Mouse (Mus musculus) ES-E14 (cell line): ENCODE data around the gene Ism2.

Experiments
- CHD2 ChIP-seq: IDR thresholded peaks from 2 replicates; pipeline ENCODE4 v1.6.1; 2014; ENCODE audit warnings: mild to moderate bottlenecking, low read depth, low read length, inconsistent platforms
- MAFK ChIP-seq: IDR thresholded peaks from 2 replicates; pipeline ENCODE4 v1.6.1; 2014; ENCODE audit warnings: mild to moderate bottlenecking, low read depth, low read length, inconsistent platforms; ENCODE audit not compliant: insufficient read depth

GRCm38 (mm10) chr12:87347511-87347910 is 48.0 kb upstream of the Ism2 start:
- TF ChIP-seq CHD2, result no peak
- no peak for TF ChIP-seq MAFK
